Mouse (Mus musculus): Measurements from ENCODE around the gene Neurl4. TPM values are rescaled to one million over a fixed set of nuclear protein-coding genes. Genes with fewer than 3 reads are reported as not detected.
"Not testable (repeated sequence)": the region's sequence is repeated elsewhere in the genome, so short reads cannot be mapped to it uniquely, and the experiment has no call there.

Gene Neurl4
- polyA plus RNA-seq (2012; rRNA removed), result 98.3 and 107 TPM in 2 replicates

- peak within 1 kb of the TSS; percentile 81 for H3K27ac ChIP-seq (ENCODE audit: insufficient read depth, low read length)
- 0 out of 2 replicates have a peak, but pooled peaks cover 4% of the 10 kb centered on the region for H3K4me1 ChIP-seq (ENCODE audit: control insufficient read depth, insufficient read depth, low read length)
- peak within 1 kb of the TSS; percentile 69 for H3K4me3 ChIP-seq (ENCODE audit: insufficient read depth, low read length)
- peak; percentile 92 for TF ChIP-seq POLR2A (IDR thresholded peaks at IDR 0.05; ENCODE audit: extremely low read depth, insufficient read depth, low read length)
- TF ChIP-seq CTCF (IDR thresholded peaks at IDR 0.05; ENCODE audit: extremely low read depth, insufficient read depth, low read length), result no peak
These were observed at the start of gene Neurl4, which contains the start of gene 2810408A11Rik for GRCm38 (mm10) chr11:69900471-69901405. Gene Neurl4 (plus strand): TSS chr11:69901072. Gene 2810408A11Rik (minus strand): TSS chr11:69900987.

- no peak for TF ChIP-seq CTCF (IDR thresholded peaks at IDR 0.05; ENCODE audit: extremely low read depth, insufficient read depth, low read length)
- TF ChIP-seq POLR2A (IDR thresholded peaks at IDR 0.05; ENCODE audit: extremely low read depth, insufficient read depth, low read length), result no peak
- H3K4me3 ChIP-seq (ENCODE audit: insufficient read depth, low read length), result no peak overlapping the region
- no peak overlapping the region for H3K27ac ChIP-seq (ENCODE audit: insufficient read depth, low read length)
- H3K4me1 ChIP-seq (ENCODE audit: control insufficient read depth, insufficient read depth, low read length), result no peaks in the 10 kb centered on the region
These were observed 46.9 kb upstream of the Neurl4 start for GRCm38 (mm10) chr11:69853994-69854393.

GRCm38 (mm10) chr11:69854680-69855079 lies 46.2 kb upstream of the Neurl4 start:
- no peak overlapping the region for H3K27ac ChIP-seq (ENCODE audit: insufficient read depth, low read length)
- H3K4me1 ChIP-seq (ENCODE audit: control insufficient read depth, insufficient read depth, low read length), result no peaks in the 10 kb centered on the region
- no peak for TF ChIP-seq CTCF (IDR thresholded peaks at IDR 0.05; ENCODE audit: extremely low read depth, insufficient read depth, low read length)
- TF ChIP-seq POLR2A (IDR thresholded peaks at IDR 0.05; ENCODE audit: extremely low read depth, insufficient read depth, low read length), result no peak
- no peak overlapping the region for H3K4me3 ChIP-seq (ENCODE audit: insufficient read depth, low read length)

- Histone ChIP-seq H3K4me1 (ENCODE audit: control insufficient read depth, insufficient read depth, low read length) (no peaks in the 10 kb centered on the region), H3K4me3 (ENCODE audit: insufficient read depth, low read length) (no peak overlapping the region), H3K27ac (ENCODE audit: insufficient read depth, low read length) (no peak overlapping the region)
- TF ChIP-seq POLR2A (IDR thresholded peaks at IDR 0.05; ENCODE audit: extremely low read depth, insufficient read depth, low read length), result no peak
- TF ChIP-seq CTCF (IDR thresholded peaks at IDR 0.05; ENCODE audit: extremely low read depth, insufficient read depth, low read length), result no peak
These were observed 45.5 kb upstream of the Neurl4 start for GRCm38 (mm10) chr11:69855347-69855746.

- Histone ChIP-seq H3K27ac (ENCODE audit: insufficient read depth, low read length) (no peak within 1 kb of the TSS), H3K4me1 (ENCODE audit: control insufficient read depth, insufficient read depth, low read length) (no peaks in the 10 kb centered on the region), H3K4me3 (ENCODE audit: insufficient read depth, low read length) (no peak within 1 kb of the TSS)
- TF ChIP-seq CTCF (IDR thresholded peaks at IDR 0.05; ENCODE audit: extremely low read depth, insufficient read depth, low read length) (no peak), POLR2A (IDR thresholded peaks at IDR 0.05; ENCODE audit: extremely low read depth, insufficient read depth, low read length) (no peak)
These were observed 42.5 kb upstream of the Neurl4 start, which contains the start of gene Tnk1 for GRCm38 (mm10) chr11:69858113-69858998. Gene Tnk1 (minus strand): TSS chr11:69858730.

GRCm38 (mm10) chr11:69863729-69864128 lies 37.1 kb upstream of the Neurl4 start:
- H3K4me1 ChIP-seq (ENCODE audit: control insufficient read depth, insufficient read depth, low read length); H3K4me3 ChIP-seq (ENCODE audit: insufficient read depth, low read length): not testable (repeated sequence)

GRCm38 (mm10) chr11:69864138-69864860 lies 36.6 kb upstream of the Neurl4 start:
- peaks cover 2% of the 10 kb centered on the region; the same call in 1 of the 2 replicates for H3K4me1 ChIP-seq (ENCODE audit: control insufficient read depth, insufficient read depth, low read length)
- TF ChIP-seq CTCF (IDR thresholded peaks at IDR 0.05; ENCODE audit: extremely low read depth, insufficient read depth, low read length), result no peak
- no peak for TF ChIP-seq POLR2A (IDR thresholded peaks at IDR 0.05; ENCODE audit: extremely low read depth, insufficient read depth, low read length)
- no peak overlapping the region for H3K4me3 ChIP-seq (ENCODE audit: insufficient read depth, low read length)
- no peak overlapping the region for H3K27ac ChIP-seq (ENCODE audit: insufficient read depth, low read length)

More at GRCm38 (mm10) chr11:69863729-69864128, 37.1 kb upstream of the Neurl4 start:
- not testable (repeated sequence) for H3K27ac ChIP-seq (ENCODE audit: insufficient read depth, low read length)

GRCm38 (mm10) chr11:69865561-69865960 lies 35.3 kb upstream of the Neurl4 start:
- Histone ChIP-seq H3K4me3 (ENCODE audit: insufficient read depth, low read length) (no peak overlapping the region), H3K4me1 (ENCODE audit: control insufficient read depth, insufficient read depth, low read length) (peaks cover 2% of the 10 kb centered on the region; the same call in 1 of the 2 replicates), H3K27ac (ENCODE audit: insufficient read depth, low read length) (no peak overlapping the region)
- TF ChIP-seq CTCF (IDR thresholded peaks at IDR 0.05; ENCODE audit: extremely low read depth, insufficient read depth, low read length) (no peak), POLR2A (IDR thresholded peaks at IDR 0.05; ENCODE audit: extremely low read depth, insufficient read depth, low read length) (no peak)

GRCm38 (mm10) chr11:69867335-69867734 lies 33.5 kb upstream of the Neurl4 start:
- H3K4me1 ChIP-seq (ENCODE audit: control insufficient read depth, insufficient read depth, low read length), result peaks cover 2% of the 10 kb centered on the region; the same call in 1 of the 2 replicates
- H3K4me3 ChIP-seq (ENCODE audit: insufficient read depth, low read length), result no peak overlapping the region
- TF ChIP-seq POLR2A (IDR thresholded peaks at IDR 0.05; ENCODE audit: extremely low read depth, insufficient read depth, low read length) (no peak), CTCF (IDR thresholded peaks at IDR 0.05; ENCODE audit: extremely low read depth, insufficient read depth, low read length) (no peak)
- no peak overlapping the region for H3K27ac ChIP-seq (ENCODE audit: insufficient read depth, low read length)
